Mouse (Mus musculus) CH12.LX (cell line): Measurements from ENCODE around the gene Slc25a28.

Experiments used
- CTCF ChIP-seq, 2 experiments: IDR thresholded peaks in 1 of 2; conservative IDR thresholded peaks in 1 of 2; 2 replicates each; pipeline ENCODE4 v1.5.1; 2011 to 2012; ENCODE audit warnings: low read depth in 2 of 2, low read length in 2 of 2, improper control_type of control experiment in 1 of 2, inconsistent platforms in 1 of 2, mild to moderate bottlenecking in 1 of 2, moderate library complexity in 1 of 2
- HCFC1 ChIP-seq: IDR thresholded peaks from 2 replicates; pipeline ENCODE4 v1.6.1; 2012; ENCODE audit warnings: low read depth, mild to moderate bottlenecking, inconsistent platforms, low read length, improper control_type of control experiment
- NELFE ChIP-seq: IDR thresholded peaks from 2 replicates; pipeline ENCODE4 v1.6.1; 2011; ENCODE audit warnings: low read depth, low read length, improper control_type of control experiment

DNA sequence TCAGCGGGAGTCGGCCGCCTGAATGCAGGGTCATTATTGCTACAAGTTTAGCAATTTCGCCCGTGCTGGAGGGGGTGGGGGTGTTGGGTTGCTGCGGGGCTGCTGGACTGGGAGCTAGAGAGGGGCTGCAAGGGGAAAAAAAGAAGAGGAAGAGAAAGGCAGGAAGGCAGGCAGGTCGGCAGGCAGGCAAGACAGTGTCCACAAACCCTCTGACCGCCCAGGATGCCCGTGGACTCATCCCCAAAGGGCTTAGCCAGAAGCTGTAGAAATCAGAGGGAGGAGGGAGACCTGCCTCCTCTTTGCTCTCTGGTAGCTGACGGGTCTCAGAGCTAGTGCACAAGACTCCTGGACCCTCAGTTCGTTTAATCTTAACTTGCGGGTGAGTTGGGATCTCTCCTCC, 57.8 kb downstream of the Slc25a28 start:
- no peak for TF ChIP-seq HCFC1
- TF ChIP-seq NELFE, result no peak
- TF ChIP-seq CTCF (conservative IDR thresholded peaks at IDR 0.05 in 1 of 2, IDR thresholded peaks at IDR 0.05 in 1 of 2; ENCODE audit: low read depth in 2 of 2, low read length in 2 of 2), result no peak
